Mouse (Mus musculus): Measurements from ENCODE around the gene Pom121l2. TPM values are rescaled to one million over a fixed set of nuclear protein-coding genes. Genes with fewer than 3 reads are reported as not detected.

The Pom121l2 gene
- polyA plus RNA-seq, 1 experiment from 2014 or later, result not detected

DNA sequence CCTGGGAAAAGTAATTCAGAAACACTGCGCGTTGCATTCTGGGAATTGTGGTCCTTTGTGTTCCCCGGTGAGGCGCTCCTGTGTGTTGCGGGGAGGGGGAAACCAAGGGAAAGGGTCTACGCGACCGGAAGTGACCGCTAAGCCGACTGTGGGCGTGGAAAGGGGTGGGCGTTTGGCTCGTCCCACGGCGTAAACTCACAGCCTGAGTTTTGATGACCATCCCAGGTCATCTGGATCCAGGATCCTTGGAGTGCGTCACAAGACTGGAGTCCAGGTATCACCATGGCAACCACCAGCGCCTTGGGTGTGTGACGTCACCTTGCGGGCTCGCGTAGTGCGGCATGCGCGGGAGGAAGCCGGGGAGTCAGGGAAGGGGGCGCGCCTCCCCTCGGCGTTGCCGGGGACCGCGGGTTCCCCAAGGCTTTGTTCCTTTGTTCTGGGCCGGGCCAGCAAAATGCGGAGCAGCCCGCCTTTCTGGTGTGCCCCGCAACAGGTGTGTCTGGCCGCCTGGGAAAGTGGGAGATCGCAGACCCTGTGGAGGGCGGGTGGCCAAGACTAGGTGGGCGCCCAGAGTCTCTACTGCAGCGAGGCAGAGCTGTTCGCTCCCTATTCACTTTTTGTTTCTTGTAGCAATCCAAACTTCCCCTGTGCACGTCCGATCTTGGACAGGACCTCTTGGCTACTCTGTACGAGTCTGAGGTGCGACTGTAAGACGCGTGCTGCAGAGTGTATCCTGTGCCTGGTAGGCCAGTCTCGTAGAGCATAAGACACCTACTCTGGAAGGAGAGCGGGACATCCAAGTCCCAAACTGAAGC lies 35.9 kb upstream of the Pom121l2 start, which contains the start of gene Zfp184:
Gene Zfp184, plus strand, starts transcription at position 169 of the 815 bp plus-strand sequence.
- Histone ChIP-seq H3K9me3 (replicated peaks) (no peaks in the 10 kb centered on the region), H3K27ac (peak within 1 kb of the TSS; percentile 30; the same call in 1 of the 2 replicates), H3K4me1 (peaks cover 23% of the 10 kb centered on the region), H3K4me2 (peak within 1 kb of the TSS; percentile 92), H3K27me3 (replicated peaks) (no peaks in the 10 kb centered on the region), H3K9ac (peak within 1 kb of the TSS; percentile 73), H3K4me3 (peak within 1 kb of the TSS; percentile 78), H3K36me3 (0 out of 2 replicates have a peak, but pooled peaks cover 6% of the 10 kb centered on the region)
- under 1% methylated on average over 50 of the region's 50 CpGs for WGBS (ENCODE audit: insufficient replicate concordance)
- peak; percentile 65 for ATAC-seq

DNA sequence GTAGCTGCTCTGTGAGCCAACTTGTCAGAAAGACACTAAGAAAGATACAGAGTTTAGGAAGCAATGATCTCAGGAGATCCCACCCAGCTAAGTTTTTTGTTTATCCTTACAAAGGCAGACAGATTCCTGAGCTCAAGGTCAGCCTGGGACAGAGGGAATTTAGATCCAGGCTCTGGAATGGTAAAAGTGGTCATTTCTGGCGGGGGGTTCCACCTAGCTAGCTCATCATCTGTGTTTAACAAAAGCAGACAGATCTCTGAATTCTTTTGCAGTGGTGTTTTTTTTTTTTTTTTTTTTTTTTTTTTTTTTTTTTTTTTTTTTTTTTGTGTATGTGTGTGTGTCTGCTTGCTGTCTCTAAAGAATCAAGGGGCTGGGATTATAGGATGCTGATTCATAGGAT lies 11.7 kb upstream of the Pom121l2 start:
- Histone ChIP-seq H3K4me1 (peaks cover 3% of the 10 kb centered on the region; the same call in 1 of the 2 replicates), H3K27me3 (replicated peaks) (peaks cover 4% of the 10 kb centered on the region; the same call in 1 of the 2 replicates), H3K27ac (no peak overlapping the region), H3K9ac (no peak overlapping the region), H3K9me3 (replicated peaks) (no peaks in the 10 kb centered on the region), H3K36me3 (no peaks in the 10 kb centered on the region), H3K4me3 (no peak overlapping the region), H3K4me2 (no peak overlapping the region)
- ATAC-seq, result no peak
- WGBS (ENCODE audit: insufficient replicate concordance), result 31% methylated on average over 1 of the region's 1 CpGs

GRCm38 (mm10) chr13:21969816-21970215 lies 11.2 kb upstream of the Pom121l2 start:
- H3K36me3 ChIP-seq, result no peaks in the 10 kb centered on the region
- WGBS (ENCODE audit: insufficient replicate concordance), result 33% methylated on average over 2 of the region's 2 CpGs
- no peaks in the 10 kb centered on the region for H3K9me3 ChIP-seq (replicated peaks)
- H3K4me2 ChIP-seq, result no peak overlapping the region
- H3K4me1 ChIP-seq, result peaks cover 3% of the 10 kb centered on the region; the same call in 1 of the 2 replicates
- ATAC-seq, result no peak
- peaks cover 4% of the 10 kb centered on the region; the same call in 1 of the 2 replicates for H3K27me3 ChIP-seq (replicated peaks)
- no peak overlapping the region for H3K9ac ChIP-seq
- H3K27ac ChIP-seq, result no peak overlapping the region
- H3K4me3 ChIP-seq, result no peak overlapping the region

DNA sequence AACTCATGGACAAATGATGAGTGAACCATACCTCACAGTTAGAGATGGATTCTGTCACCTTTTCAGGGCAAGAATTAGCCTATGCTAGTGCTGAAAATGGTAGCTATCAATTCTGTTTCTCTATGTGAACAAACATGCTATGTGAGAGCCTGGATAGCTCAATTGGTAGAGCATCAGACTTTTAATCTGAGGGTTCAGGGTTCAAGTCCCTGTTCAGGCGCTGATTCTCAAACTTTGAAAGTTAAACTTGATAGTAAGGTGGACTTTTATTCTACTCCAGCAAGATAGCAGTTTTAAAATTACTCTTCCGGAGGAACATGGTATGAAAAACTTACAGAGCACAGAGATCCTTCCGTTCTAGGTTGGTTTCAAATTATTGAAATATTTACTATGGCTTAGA lies 9.4 kb upstream of the Pom121l2 start:
- Histone ChIP-seq H3K27ac (no peak overlapping the region), H3K27me3 (replicated peaks) (0 out of 2 replicates have a peak, but pooled peaks cover 4% of the 10 kb centered on the region)
- ATAC-seq, result no peak

DNA sequence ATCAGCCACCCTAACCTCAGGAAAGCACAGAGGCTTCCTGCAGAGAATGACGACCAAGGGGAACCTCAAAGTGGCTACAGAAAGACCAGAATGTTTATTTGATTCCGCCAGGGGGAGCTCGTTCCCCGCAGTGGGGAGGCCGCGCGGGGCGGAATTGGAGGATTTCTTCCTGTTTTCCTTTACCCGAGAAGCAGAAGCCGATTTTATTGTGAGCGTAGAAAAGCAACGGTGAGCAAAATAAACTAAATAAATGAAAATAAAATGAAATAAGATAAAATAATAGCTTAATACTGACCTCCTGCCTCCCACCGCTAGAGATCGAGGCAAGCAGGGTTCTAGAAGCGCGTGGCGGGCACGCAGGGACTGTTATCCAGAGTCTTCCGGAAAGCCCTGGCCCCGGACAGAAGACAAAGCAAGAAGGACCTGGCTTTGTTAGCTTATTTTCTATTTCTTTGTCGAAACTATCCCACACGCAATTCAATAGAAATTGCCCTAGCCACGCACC lies 6.7 kb upstream of the Pom121l2 start:
- peaks cover 10% of the 10 kb centered on the region; the same call in 1 of the 2 replicates for H3K4me1 ChIP-seq
- H3K4me2 ChIP-seq, result peak overlapping the region; percentile 52
- H3K9ac ChIP-seq, result peak overlapping the region; percentile 80
- peaks cover 15% of the 10 kb centered on the region for H3K27me3 ChIP-seq (replicated peaks)
- H3K36me3 ChIP-seq, result no peaks in the 10 kb centered on the region
- ATAC-seq, result peak; percentile 83
- under 1% methylated on average over 23 of the region's 23 CpGs for WGBS (ENCODE audit: insufficient replicate concordance)
- no peaks in the 10 kb centered on the region for H3K9me3 ChIP-seq (replicated peaks)
- H3K4me3 ChIP-seq, result peak overlapping the region; percentile 71
- peak overlapping the region; percentile 83 for H3K27ac ChIP-seq

More for the DNA sequence above, 9.4 kb upstream of the Pom121l2 start:
- Histone ChIP-seq H3K36me3 (no peaks in the 10 kb centered on the region), H3K4me3 (no peak overlapping the region), H3K9me3 (replicated peaks) (no peaks in the 10 kb centered on the region), H3K4me2 (no peak overlapping the region), H3K4me1 (peaks cover 10% of the 10 kb centered on the region; the same call in 1 of the 2 replicates), H3K9ac (no peak overlapping the region)
- 17% methylated on average over 3 of the region's 3 CpGs for WGBS (ENCODE audit: insufficient replicate concordance)

GRCm38 (mm10) chr13:21974726-21975473 lies 6.1 kb upstream of the Pom121l2 start:
- Histone ChIP-seq H3K9me3 (replicated peaks) (no peaks in the 10 kb centered on the region), H3K4me3 (peak overlapping the region; percentile 71), H3K4me2 (peak overlapping the region; percentile 52), H3K27me3 (replicated peaks) (peaks cover 22% of the 10 kb centered on the region), H3K27ac (peak overlapping the region; percentile 83), H3K9ac (peak overlapping the region; percentile 80), H3K4me1 (peaks cover 10% of the 10 kb centered on the region; the same call in 1 of the 2 replicates), H3K36me3 (no peaks in the 10 kb centered on the region)
- 4% methylated on average over 20 of the region's 20 CpGs for WGBS (ENCODE audit: insufficient replicate concordance)
- peak; percentile 93 for ATAC-seq

- peak overlapping the region; percentile 52 for H3K4me3 ChIP-seq
- H3K9ac ChIP-seq, result no peak overlapping the region; the same call in 1 of the 2 replicates
- H3K27ac ChIP-seq, result no peak overlapping the region
- peaks cover 10% of the 10 kb centered on the region; the same call in 1 of the 2 replicates for H3K4me1 ChIP-seq
- peak overlapping the region; percentile 70 for H3K4me2 ChIP-seq
- ATAC-seq, result no peak
- 6% methylated on average over 17 of the region's 17 CpGs for WGBS (ENCODE audit: insufficient replicate concordance)
- no peaks in the 10 kb centered on the region for H3K9me3 ChIP-seq (replicated peaks)
- H3K36me3 ChIP-seq, result no peaks in the 10 kb centered on the region
- peaks cover 83% of the 10 kb centered on the region for H3K27me3 ChIP-seq (replicated peaks)
Measured at GRCm38 (mm10) chr13:21981803-21982193, 804 bp downstream of the Pom121l2 start.

- H3K27me3 ChIP-seq (replicated peaks), result peaks cover 85% of the 10 kb centered on the region
- H3K4me1 ChIP-seq, result peaks cover 10% of the 10 kb centered on the region; the same call in 1 of the 2 replicates
- H3K4me2 ChIP-seq, result no peak overlapping the region
- H3K9ac ChIP-seq, result no peak overlapping the region
- no peaks in the 10 kb centered on the region for H3K36me3 ChIP-seq
- no peaks in the 10 kb centered on the region for H3K9me3 ChIP-seq (replicated peaks)
- no peak overlapping the region for H3K4me3 ChIP-seq
- no peak overlapping the region for H3K27ac ChIP-seq
- ATAC-seq, result no peak
- 59% methylated on average over 2 of the region's 2 CpGs for WGBS (ENCODE audit: insufficient replicate concordance)
Measured at GRCm38 (mm10) chr13:21984486-21984885, 3.5 kb downstream of the Pom121l2 start.

- no peak overlapping the region for H3K4me3 ChIP-seq
- H3K9me3 ChIP-seq (replicated peaks), result 0 out of 2 replicates have a peak, but pooled peaks cover 7% of the 10 kb centered on the region
- WGBS (ENCODE audit: insufficient replicate concordance), result 66% methylated on average over 5 of the region's 5 CpGs
- H3K4me2 ChIP-seq, result no peak overlapping the region
- no peak overlapping the region for H3K9ac ChIP-seq
- ATAC-seq, result no peak
- no peak overlapping the region for H3K27ac ChIP-seq
- no peaks in the 10 kb centered on the region for H3K36me3 ChIP-seq
- peaks cover 31% of the 10 kb centered on the region for H3K4me1 ChIP-seq
- H3K27me3 ChIP-seq (replicated peaks), result peaks cover 51% of the 10 kb centered on the region
Measured at GRCm38 (mm10) chr13:21992550-21992949, 11.6 kb downstream of the Pom121l2 start.

DNA sequence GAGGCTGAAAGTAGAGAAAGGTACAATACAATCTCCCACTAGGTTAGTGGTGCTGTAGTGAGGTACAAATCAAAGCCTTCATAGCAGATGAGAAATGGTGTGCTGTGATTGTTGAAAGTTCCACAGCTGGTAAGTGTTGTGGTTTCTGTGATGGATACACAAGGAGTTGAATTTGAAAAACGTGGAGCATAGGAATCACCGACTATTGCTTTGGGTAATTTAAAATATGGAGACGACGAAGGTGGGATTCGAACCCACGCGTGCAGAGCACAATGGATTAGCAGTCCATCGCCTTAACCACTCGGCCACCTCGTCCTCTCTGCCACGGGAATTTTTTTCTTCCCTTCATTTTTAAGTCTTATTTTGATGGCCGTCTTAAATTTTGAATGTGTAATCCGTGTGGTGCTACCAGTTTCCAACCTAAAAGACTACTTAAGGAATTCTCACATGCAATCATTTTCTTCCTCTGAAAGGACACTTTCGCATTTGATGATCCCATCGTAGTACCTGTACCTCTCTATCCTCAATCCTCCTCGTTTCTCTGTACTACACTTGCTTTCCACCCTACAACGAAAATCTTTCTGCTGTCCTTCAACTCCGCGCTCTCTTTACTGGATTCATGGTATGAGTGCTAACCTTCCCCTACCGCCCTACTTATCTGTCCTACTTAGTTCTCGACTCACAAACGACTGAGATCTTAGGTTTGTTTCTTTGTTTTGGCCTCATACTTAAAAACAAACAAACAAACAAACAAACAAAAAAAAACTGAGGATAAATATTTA lies 13.2 kb downstream of the Pom121l2 start:
- H3K4me1 ChIP-seq, result peaks cover 33% of the 10 kb centered on the region
- H3K27ac ChIP-seq, result no peak overlapping the region
- peak; percentile 72 for ATAC-seq
- H3K27me3 ChIP-seq (replicated peaks), result peaks cover 56% of the 10 kb centered on the region
- no peak overlapping the region for H3K9ac ChIP-seq
- H3K36me3 ChIP-seq, result no peaks in the 10 kb centered on the region
- 0 out of 2 replicates have a peak, but pooled peaks cover 7% of the 10 kb centered on the region for H3K9me3 ChIP-seq (replicated peaks)
- H3K4me2 ChIP-seq, result peak overlapping the region; percentile 76
- under 1% methylated on average over 22 of the region's 22 CpGs for WGBS (ENCODE audit: insufficient replicate concordance)
- peak overlapping the region; percentile 32 for H3K4me3 ChIP-seq

DNA sequence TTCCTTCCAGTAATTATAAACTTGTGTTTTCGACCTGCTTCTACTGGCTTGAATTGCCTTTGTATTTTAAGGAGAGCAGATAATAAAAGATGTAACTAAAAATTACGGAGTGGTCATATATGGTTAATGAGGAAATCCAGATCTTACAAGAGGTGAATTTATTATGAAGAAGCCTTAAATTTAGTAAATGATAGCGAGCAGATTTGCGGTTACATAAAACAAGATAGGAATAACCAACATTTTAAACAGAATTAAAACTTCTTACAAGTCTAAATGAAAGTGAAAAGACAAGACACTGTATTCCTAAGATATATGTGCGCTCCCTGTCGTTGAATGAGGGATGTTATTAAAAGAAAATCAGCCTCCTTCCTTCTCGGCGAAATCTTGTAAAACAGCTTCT lies 13.9 kb downstream of the Pom121l2 start:
- peak overlapping the region; percentile 44; the same call in 1 of the 2 replicates for H3K9ac ChIP-seq
- WGBS (ENCODE audit: insufficient replicate concordance), result 5% methylated on average over 8 of the region's 8 CpGs

More for the DNA sequence above, 13.9 kb downstream of the Pom121l2 start:
- Histone ChIP-seq H3K9me3 (replicated peaks) (0 out of 2 replicates have a peak, but pooled peaks cover 7% of the 10 kb centered on the region), H3K27me3 (replicated peaks) (peaks cover 60% of the 10 kb centered on the region), H3K4me2 (peak overlapping the region; percentile 76), H3K4me3 (peak overlapping the region; percentile 59), H3K27ac (no peak overlapping the region), H3K36me3 (no peaks in the 10 kb centered on the region), H3K4me1 (peaks cover 33% of the 10 kb centered on the region)
- ATAC-seq, result no peak
